8 mouse cellular contexts compared by ENCODE assay signal in genomic region chr4:44168231-44168647, GRCm38 (mm10).
DNase-seq lines count a peak whose midpoint lies in the region; ATAC-seq and TF ChIP-seq lines count a peak whose summit lies in the region.

No protein-coding gene starts in this region.

- WGBS in heart, embryonic 15.5 days = under 1% methylated on average over 23 of the region's 34 CpGs
- WGBS in liver, embryonic 14.5 days (ENCODE audit: insufficient replicate concordance) = under 1% methylated on average over 23 of the region's 34 CpGs
- WGBS in neural tube, embryonic 11.5 days = 0% methylated on average over 15 of the region's 34 CpGs
- 0% methylated on average over 20 of the region's 34 CpGs for WGBS in stomach, postnatal 0 days

- H3K4me1 ChIP-seq in heart, embryonic 15.5 days (replicated peaks) = peaks cover 20% of the 10 kb centered on the region
- H3K4me1 ChIP-seq in liver, embryonic 14.5 days (replicated peaks; ENCODE audit: control insufficient read depth in 2 of 2, insufficient read depth in 2 of 2, low read length in 1 of 2) = peaks cover 12 to 22% of the 10 kb centered on the region in 2 experiments
- H3K4me1 ChIP-seq in neural tube, embryonic 11.5 days (ENCODE audit: control insufficient read depth, insufficient read depth, low read length) = peaks cover 15% of the 10 kb centered on the region; the same call in 1 of the 2 replicates
- H3K4me1 ChIP-seq in stomach, postnatal 0 days (replicated peaks; ENCODE audit: control insufficient read depth, insufficient read depth) = peaks cover 4% of the 10 kb centered on the region; the same call in 1 of the 2 replicates

- peak overlapping the region; percentile 60 for H3K9ac ChIP-seq in heart, embryonic 15.5 days
- H3K9ac ChIP-seq in liver, embryonic 14.5 days (replicated peaks) = peak overlapping the region; percentile 75
- no peak overlapping the region for H3K9ac ChIP-seq in neural tube, embryonic 11.5 days (ENCODE audit: low read length)
- H3K9ac ChIP-seq in stomach, postnatal 0 days (ENCODE audit: low read length) = peak overlapping the region; percentile 53

- ATAC-seq in CD4-positive, CD25-positive, alpha-beta regulatory T cell, adult 4 months = peak; percentile 79
- peak; percentile 89 for ATAC-seq in heart, embryonic 15.5 days (replicated peaks; ENCODE audit: insufficient number of reproducible peaks, insufficient read depth, low FRiP score, low read depth)
- ATAC-seq in liver, embryonic 14.5 days (ENCODE audit: insufficient read depth) = peak; percentile 84
- peak; percentile 84 for ATAC-seq in neural tube, embryonic 11.5 days (ENCODE audit: insufficient read depth, low FRiP score, low TSS enrichment)
- peak; percentile 93 for ATAC-seq in stomach, postnatal 0 days (ENCODE audit: low FRiP score, low TSS enrichment)

- no peak for TF ChIP-seq CTCF in liver, embryonic 14.5 days (IDR thresholded peaks at IDR 0.05; ENCODE audit: low read depth)
- no peak for TF ChIP-seq CTCF in stomach, postnatal 0 days (IDR thresholded peaks at IDR 0.05; ENCODE audit: low read depth)

- peak overlapping the region; percentile 71 for H3K4me2 ChIP-seq in heart, embryonic 15.5 days
- H3K4me2 ChIP-seq in liver, embryonic 14.5 days (ENCODE audit: low read depth) = peak overlapping the region; percentile 92
- H3K4me2 ChIP-seq in neural tube, embryonic 11.5 days (ENCODE audit: low read depth) = peak overlapping the region; percentile 54
- H3K4me2 ChIP-seq in stomach, postnatal 0 days (replicated peaks; ENCODE audit: low read depth) = peak overlapping the region; percentile 67

- H3K36me3 ChIP-seq in heart, embryonic 15.5 days = no peaks in the 10 kb centered on the region
- H3K36me3 ChIP-seq in liver, embryonic 14.5 days (replicated peaks; ENCODE audit: control insufficient read depth, insufficient read depth, low read depth) = no peaks in the 10 kb centered on the region
- H3K36me3 ChIP-seq in neural tube, embryonic 11.5 days (ENCODE audit: control insufficient read depth, insufficient read depth, low read length) = no peaks in the 10 kb centered on the region
- no peaks in the 10 kb centered on the region for H3K36me3 ChIP-seq in stomach, postnatal 0 days (ENCODE audit: control insufficient read depth, insufficient read depth, low read length)

- H3K27me3 ChIP-seq in heart, embryonic 15.5 days = no peaks in the 10 kb centered on the region
- no peaks in the 10 kb centered on the region for H3K27me3 ChIP-seq in liver, embryonic 14.5 days (ENCODE audit: control insufficient read depth, insufficient read depth, low read length)
- no peaks in the 10 kb centered on the region for H3K27me3 ChIP-seq in neural tube, embryonic 11.5 days (ENCODE audit: control insufficient read depth, insufficient read depth, low read length)
- H3K27me3 ChIP-seq in stomach, postnatal 0 days (ENCODE audit: control insufficient read depth, insufficient read depth, low read length) = no peaks in the 10 kb centered on the region

- no peaks in the 10 kb centered on the region for H3K9me3 ChIP-seq in heart, embryonic 15.5 days (replicated peaks)
- no peaks in the 10 kb centered on the region for H3K9me3 ChIP-seq in liver, embryonic 14.5 days (ENCODE audit: control insufficient read depth, low read length)
- H3K9me3 ChIP-seq in neural tube, embryonic 11.5 days (ENCODE audit: control insufficient read depth, low read length) = no peaks in the 10 kb centered on the region
- H3K9me3 ChIP-seq in stomach, postnatal 0 days (ENCODE audit: control insufficient read depth, low read length) = no peaks in the 10 kb centered on the region

- H3K4me3 ChIP-seq in heart, embryonic 15.5 days = peak overlapping the region; percentile 63
- H3K4me3 ChIP-seq in liver, embryonic 14.5 days (ENCODE audit: insufficient read depth in 1 of 2, low read depth in 2 of 2, low read length in 2 of 2) = peak overlapping the region; percentile 64 to 69
- H3K4me3 ChIP-seq in neural tube, embryonic 11.5 days (ENCODE audit: low read depth, low read length) = peak overlapping the region; percentile 36
- peak overlapping the region; percentile 44 for H3K4me3 ChIP-seq in stomach, postnatal 0 days (ENCODE audit: low read depth, low read length)

- peak overlapping the region; percentile 81 for H3K27ac ChIP-seq in heart, embryonic 15.5 days
- peak overlapping the region; percentile 80 for H3K27ac ChIP-seq in liver, embryonic 14.5 days
- H3K27ac ChIP-seq in neural tube, embryonic 11.5 days (ENCODE audit: low read depth, low read length) = no peak overlapping the region
- H3K27ac ChIP-seq in stomach, postnatal 0 days (replicated peaks) = peak overlapping the region; percentile 81

- TF ChIP-seq EP300 in liver, embryonic 14.5 days (IDR thresholded peaks at IDR 0.05; ENCODE audit: low read depth) = no peak
- TF ChIP-seq EP300 in stomach, postnatal 0 days (optimal IDR thresholded peaks at IDR 0.05) = no peak

- DNase-seq in c-Kit-negative CD71-positive TER-119-positive erythroid progenitor cells, embryonic 14.5 days (ENCODE audit: low read depth, low spot score) = peak; percentile 83
- peak; percentile 82 for DNase-seq in fibroblast of lung, adult 2 months (ENCODE audit: low read depth)
- DNase-seq in kidney, postnatal 25 days = peak; percentile 97 to 99
- DNase-seq in liver, embryonic 14.5 days (ENCODE audit: low read depth in 3 of 3, low spot score in 3 of 3) = peak; percentile 89 to 92 (median 90)
- DNase-seq in neural tube, embryonic 11.5 days (ENCODE audit: low spot score) = peak; percentile 98
- peak; percentile 98 for DNase-seq in stomach, postnatal 0 days (ENCODE audit: low spot score)
